ENCODE assay signal across 8 mouse cellular contexts in the genomic region with DNA sequence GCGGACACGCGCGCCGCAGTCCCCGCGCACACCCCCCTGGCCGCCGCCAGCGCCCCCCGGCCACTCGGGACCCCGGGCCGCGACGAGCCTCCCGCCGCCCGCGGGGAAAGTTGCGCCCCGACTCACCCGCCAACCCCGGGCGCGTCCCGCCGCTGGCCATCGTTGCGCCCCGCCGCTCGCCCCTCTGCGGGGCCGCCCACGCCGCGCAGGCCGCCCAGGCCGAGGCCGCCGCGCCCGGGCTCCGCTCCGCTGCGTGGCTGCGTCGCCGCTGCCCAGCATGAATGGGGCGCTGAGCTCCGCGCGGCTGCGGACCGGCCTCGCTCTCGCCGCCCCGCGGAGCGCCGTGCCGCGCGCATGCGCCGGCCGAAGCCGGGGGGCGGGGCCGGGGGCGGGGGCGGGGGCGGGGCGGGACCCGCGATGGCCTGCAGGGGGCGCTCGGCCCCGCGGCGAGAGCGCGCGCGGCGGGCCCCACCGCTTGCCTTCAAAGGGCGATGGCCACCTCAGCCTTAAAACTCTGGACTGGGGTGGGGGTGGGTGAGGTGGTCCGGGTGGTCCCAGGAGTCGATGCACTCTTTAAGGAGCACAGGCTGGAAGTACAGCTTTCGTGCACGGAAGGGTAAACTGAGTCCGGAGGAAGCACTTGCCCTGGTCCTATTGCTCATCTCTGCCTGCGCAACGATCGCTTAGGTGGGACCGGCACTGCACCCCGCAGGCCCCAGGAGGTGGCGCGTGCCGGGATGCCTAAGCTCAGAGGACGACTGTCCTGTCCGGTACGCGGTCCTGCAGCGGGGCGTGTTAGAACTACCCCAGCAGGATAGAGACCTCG. TPM values are rescaled to one million over a fixed set of nuclear protein-coding genes. Genes with fewer than 3 reads are reported as not detected.
DNase-seq lines count a peak whose midpoint lies in the region; ATAC-seq and TF ChIP-seq lines count a peak whose summit lies in the region.

A gene (minus strand): TSS at position 340 of the 826 bp plus-strand sequence.

- WGBS in forebrain, embryonic 10.5 days: 3% methylated on average over 101 of the region's 110 CpGs
- under 1% methylated on average over 99 of the region's 110 CpGs for WGBS in heart, embryonic 13.5 days
- WGBS in kidney, postnatal 0 days: 1% methylated on average over 96 of the region's 110 CpGs
- WGBS in liver, embryonic 16.5 days (ENCODE audit: insufficient replicate concordance): under 1% methylated on average over 90 of the region's 110 CpGs
- WGBS in neural tube, embryonic 14.5 days: 1% methylated on average over 94 of the region's 110 CpGs

- H3K27me3 ChIP-seq in G1E (ENCODE audit: insufficient read depth, low read length): peaks cover 26% of the 10 kb centered on the region
- peaks cover 23% of the 10 kb centered on the region for H3K27me3 ChIP-seq in forebrain, embryonic 10.5 days (ENCODE audit: poor library complexity, severe bottlenecking)
- H3K27me3 ChIP-seq in heart, embryonic 13.5 days (replicated peaks): peaks cover 18% of the 10 kb centered on the region
- H3K27me3 ChIP-seq in kidney, postnatal 0 days (ENCODE audit: insufficient read depth, low read length): no peaks in the 10 kb centered on the region
- H3K27me3 ChIP-seq in liver, embryonic 16.5 days (ENCODE audit: control insufficient read depth, insufficient read depth, low read depth, low read length): peaks cover 22% of the 10 kb centered on the region
- no peaks in the 10 kb centered on the region for H3K27me3 ChIP-seq in neural tube, embryonic 14.5 days (ENCODE audit: control insufficient read depth, insufficient read depth, low read length)

- H3K9me3 ChIP-seq in G1E (replicated peaks): no peaks in the 10 kb centered on the region
- H3K9me3 ChIP-seq in forebrain, embryonic 10.5 days: peaks cover 2% of the 10 kb centered on the region; the same call in 1 of the 2 replicates
- peaks cover 3% of the 10 kb centered on the region for H3K9me3 ChIP-seq in heart, embryonic 13.5 days
- no peaks in the 10 kb centered on the region for H3K9me3 ChIP-seq in kidney, postnatal 0 days (replicated peaks; ENCODE audit: low read length)
- no peaks in the 10 kb centered on the region for H3K9me3 ChIP-seq in liver, embryonic 16.5 days (replicated peaks; ENCODE audit: control insufficient read depth, low read length)
- no peaks in the 10 kb centered on the region for H3K9me3 ChIP-seq in neural tube, embryonic 14.5 days (ENCODE audit: control insufficient read depth, low read length)

- H3K27ac ChIP-seq in forebrain, embryonic 10.5 days: peak within 1 kb of the TSS; percentile 97
- H3K27ac ChIP-seq in heart, embryonic 13.5 days (replicated peaks): peak within 1 kb of the TSS; percentile 76
- peak within 1 kb of the TSS; percentile 74 for H3K27ac ChIP-seq in kidney, postnatal 0 days
- H3K27ac ChIP-seq in liver, embryonic 16.5 days (ENCODE audit: low read length): no peak within 1 kb of the TSS
- H3K27ac ChIP-seq in neural tube, embryonic 14.5 days (ENCODE audit: low read depth, low read length): peak within 1 kb of the TSS; percentile 82

- TF ChIP-seq CTCF in G1E (IDR thresholded peaks at IDR 0.05; ENCODE audit: low read depth, low read length): peak; percentile 25; the same call in 1 of the 2 replicates
- TF ChIP-seq CTCF in kidney, postnatal 0 days (IDR thresholded peaks at IDR 0.05; ENCODE audit: low read depth): peak; percentile 54; the same call in 1 of the 2 replicates

- H3K36me3 ChIP-seq in G1E (replicated peaks): peaks cover 24% of the 10 kb centered on the region
- H3K36me3 ChIP-seq in forebrain, embryonic 10.5 days (replicated peaks): peaks cover 2% of the 10 kb centered on the region
- no peaks in the 10 kb centered on the region; the same call in 1 of the 2 replicates for H3K36me3 ChIP-seq in heart, embryonic 13.5 days
- peaks cover under 1% of the 10 kb centered on the region; the same call in 1 of the 2 replicates for H3K36me3 ChIP-seq in kidney, postnatal 0 days (ENCODE audit: insufficient read depth, low read length)
- H3K36me3 ChIP-seq in liver, embryonic 16.5 days (ENCODE audit: control insufficient read depth, insufficient read depth): no peaks in the 10 kb centered on the region
- H3K36me3 ChIP-seq in neural tube, embryonic 14.5 days (ENCODE audit: control insufficient read depth, insufficient read depth, low read length): no peaks in the 10 kb centered on the region

- peak; percentile 86 for DNase-seq in G1E (ENCODE audit: low spot score)
- peak; percentile 74 for DNase-seq in brain, adult 2 months (ENCODE audit: low read depth, low spot score)
- DNase-seq in forebrain, embryonic 10.5 days (ENCODE audit: extremely low spot score, low spot score): peak; percentile 74
- peak; percentile 77 for DNase-seq in kidney, postnatal 0 days (ENCODE audit: low spot score)
- DNase-seq in thymus, postnatal 25 days: peak; percentile 50

- peak within 1 kb of the TSS; percentile 98 for H3K9ac ChIP-seq in heart, embryonic 13.5 days
- peak within 1 kb of the TSS; percentile 96 for H3K9ac ChIP-seq in kidney, postnatal 0 days (ENCODE audit: low read depth, low read length)
- H3K9ac ChIP-seq in liver, embryonic 16.5 days (ENCODE audit: low read depth, low read length): peak within 1 kb of the TSS; percentile 62
- H3K9ac ChIP-seq in neural tube, embryonic 14.5 days (replicated peaks; ENCODE audit: low read depth, low read length): peak within 1 kb of the TSS; percentile 95

- H3K4me2 ChIP-seq in heart, embryonic 13.5 days: peak within 1 kb of the TSS; percentile 96
- H3K4me2 ChIP-seq in kidney, postnatal 0 days (ENCODE audit: low read length): peak within 1 kb of the TSS; percentile 90
- peak within 1 kb of the TSS; percentile 83 for H3K4me2 ChIP-seq in liver, embryonic 16.5 days (ENCODE audit: low read depth, low read length)
- H3K4me2 ChIP-seq in neural tube, embryonic 14.5 days (ENCODE audit: low read depth, low read length): peak within 1 kb of the TSS; percentile 92

- ATAC-seq in G1E (ENCODE audit: extremely low read depth, insufficient number of reproducible peaks, low FRiP score, poor library complexity, severe bottlenecking): no peak
- peak; percentile 52; the same call in 1 of the 2 replicates for ATAC-seq in heart, embryonic 13.5 days (ENCODE audit: extremely low read depth, insufficient number of reproducible peaks, low FRiP score, low TSS enrichment)
- ATAC-seq in kidney, postnatal 0 days (replicated peaks; ENCODE audit: low FRiP score, low read depth): peak; percentile 84
- peak; percentile 75 for ATAC-seq in liver, embryonic 16.5 days (ENCODE audit: low read depth)
- ATAC-seq in neural tube, embryonic 14.5 days (ENCODE audit: low read depth): peak; percentile 80

- peaks cover 56% of the 10 kb centered on the region for H3K4me1 ChIP-seq in G1E (ENCODE audit: insufficient read depth, low read depth, low read length)
- peaks cover 51% of the 10 kb centered on the region for H3K4me1 ChIP-seq in forebrain, embryonic 10.5 days
- peaks cover 41% of the 10 kb centered on the region for H3K4me1 ChIP-seq in heart, embryonic 13.5 days
- peaks cover 24% of the 10 kb centered on the region for H3K4me1 ChIP-seq in kidney, postnatal 0 days (replicated peaks; ENCODE audit: insufficient read depth, low read length)
- H3K4me1 ChIP-seq in liver, embryonic 16.5 days (ENCODE audit: control insufficient read depth, low read depth, low read length): peaks cover 16% of the 10 kb centered on the region
- H3K4me1 ChIP-seq in neural tube, embryonic 14.5 days (ENCODE audit: control insufficient read depth, insufficient read depth, low read length): peaks cover 31% of the 10 kb centered on the region

- H3K4me3 ChIP-seq in G1E (ENCODE audit: low read depth, low read length): peak within 1 kb of the TSS; percentile 81
- peak within 1 kb of the TSS; percentile 99 for H3K4me3 ChIP-seq in forebrain, embryonic 10.5 days
- H3K4me3 ChIP-seq in heart, embryonic 13.5 days: peak within 1 kb of the TSS; percentile 98
- H3K4me3 ChIP-seq in kidney, postnatal 0 days (replicated peaks; ENCODE audit: low read depth, low read length): peak within 1 kb of the TSS; percentile 96
- peak within 1 kb of the TSS; percentile 69 for H3K4me3 ChIP-seq in liver, embryonic 16.5 days (ENCODE audit: low read depth, low read length)
- H3K4me3 ChIP-seq in neural tube, embryonic 14.5 days (ENCODE audit: low read depth, low read length): peak within 1 kb of the TSS; percentile 99

RNA-seq across cellular contexts. Expression of the gene that starts here (rescaled TPM):
- total RNA-seq in G1E (2014; fragmentation: Nextera tagmentation): 11.1 and 12.1 TPM in 2 replicates
- total RNA-seq in G1E (2017): 5.9 and 7.8 TPM in 2 replicates
- polyA plus RNA-seq in G1E (2012): 13.4 and 17.0 TPM in 2 replicates
- 22.4 and 26.6 TPM in 2 replicates for polyA plus RNA-seq in forebrain, embryonic 10.5 days (2016; fragmentation: Nextera tagmentation; extraction: Ambion mirVana)
- polyA plus RNA-seq in heart, embryonic 13.5 days (2015; fragmentation: Nextera tagmentation; extraction: Ambion mirVana): 9.1 and 10.9 TPM in 2 replicates
- polyA plus RNA-seq in kidney, postnatal 0 days (2015; fragmentation: Nextera tagmentation; extraction: Ambion mirVana): 16.9 and 17.8 TPM in 2 replicates
- 0.82 and 1.0 TPM in 2 replicates for polyA plus RNA-seq in liver, embryonic 16.5 days (2015; fragmentation: Nextera tagmentation; extraction: Ambion mirVana)
- 37.8 and 38.3 TPM in 2 replicates for polyA plus RNA-seq in neural tube, embryonic 14.5 days (2014; fragmentation: Nextera tagmentation; extraction: Ambion mirVana)
